Mouse (Mus musculus): ENCODE results near the gene Cachd1. TPM values are rescaled to one million over a fixed set of nuclear protein-coding genes. Genes with fewer than 3 reads are reported as not detected.

Gene Cachd1
- total and polyA plus RNA-seq, 3 experiments, result 6.1 to 55.2 (median 28.8) TPM

DNA sequence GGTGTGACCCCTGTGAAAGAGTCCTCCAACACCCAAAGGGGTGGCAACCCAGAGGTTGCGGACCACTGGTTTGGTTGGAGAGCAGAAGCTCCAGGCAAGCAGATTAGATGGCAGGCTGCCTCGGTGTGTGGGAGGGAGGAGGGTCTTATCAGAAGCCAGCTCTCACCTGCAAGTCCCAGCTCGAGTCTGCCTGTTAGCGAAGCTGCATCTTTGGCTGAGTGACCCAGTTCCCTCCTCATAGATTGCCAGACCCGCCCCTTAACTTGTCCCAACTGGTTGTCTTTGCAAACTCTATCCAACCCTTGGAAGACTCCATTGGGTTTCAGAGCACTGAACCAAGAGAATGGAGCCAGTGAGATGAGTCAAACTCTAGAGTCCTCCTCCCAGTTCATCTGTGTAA, 173.8 kb downstream of the Cachd1 start:
- TF ChIP-seq GATA1 (IDR thresholded peaks at IDR 0.05; ENCODE audit: borderline replicate concordance, low read length) (no peak), TAL1 (conservative IDR thresholded peaks at IDR 0.05; ENCODE audit: low read depth, low read length) (no peak), GATA2 (IDR thresholded peaks at IDR 0.05; ENCODE audit: borderline replicate concordance, low read depth, low read length) (no peak), CTCF (IDR thresholded peaks at IDR 0.05; ENCODE audit: low read depth, low read length) (no peak), POLR2AphosphoS5 (IDR thresholded peaks at IDR 0.05; ENCODE audit: insufficient replicate concordance, low read depth, low read length) (no peak)
- Histone ChIP-seq H3K4me1 (ENCODE audit: insufficient read depth, low read depth, low read length) (no peaks in the 10 kb centered on the region), H3K9me3 (replicated peaks) (no peaks in the 10 kb centered on the region), H3K36me3 (replicated peaks) (no peaks in the 10 kb centered on the region), H3K27me3 (ENCODE audit: insufficient read depth, low read length) (peaks cover 2% of the 10 kb centered on the region; the same call in 1 of the 2 replicates), H3K4me3 (ENCODE audit: low read depth, low read length) (no peak overlapping the region)
- no peak for DNase-seq (ENCODE audit: low spot score)
- ATAC-seq (ENCODE audit: extremely low read depth, insufficient number of reproducible peaks, low FRiP score, poor library complexity, severe bottlenecking), result no peak

DNA sequence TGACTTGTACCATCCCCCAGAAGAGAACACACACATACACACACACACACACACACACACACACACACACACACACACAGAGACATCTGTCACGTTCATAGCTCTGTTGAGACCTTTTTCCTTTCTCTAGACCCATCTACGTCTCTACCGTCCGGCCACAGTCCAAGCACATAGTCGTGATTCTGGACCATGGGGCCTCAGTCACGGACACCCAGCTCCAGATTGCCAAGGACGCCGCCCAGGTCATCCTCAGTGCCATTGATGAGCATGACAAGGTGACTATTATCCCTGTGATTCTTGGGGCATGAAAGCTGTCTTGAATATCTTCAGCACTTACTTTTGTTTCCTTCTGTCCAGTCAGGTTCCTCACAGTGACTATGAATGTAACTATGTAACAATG, 175.4 kb downstream of the Cachd1 start:
- peaks cover 2% of the 10 kb centered on the region; the same call in 1 of the 2 replicates for H3K27me3 ChIP-seq (ENCODE audit: insufficient read depth, low read length)
- no peak for DNase-seq (ENCODE audit: low spot score)
- no peaks in the 10 kb centered on the region for H3K36me3 ChIP-seq (replicated peaks)
- H3K9me3 ChIP-seq (replicated peaks), result no peaks in the 10 kb centered on the region
- H3K4me3 ChIP-seq (ENCODE audit: low read depth, low read length), result no peak overlapping the region
- no peak for TF ChIP-seq GATA1 (IDR thresholded peaks at IDR 0.05; ENCODE audit: borderline replicate concordance, low read length)
- no peak for TF ChIP-seq CTCF (IDR thresholded peaks at IDR 0.05; ENCODE audit: low read depth, low read length)
- no peak for TF ChIP-seq POLR2AphosphoS5 (IDR thresholded peaks at IDR 0.05; ENCODE audit: insufficient replicate concordance, low read depth, low read length)
- no peak for TF ChIP-seq GATA2 (IDR thresholded peaks at IDR 0.05; ENCODE audit: borderline replicate concordance, low read depth, low read length)
- TF ChIP-seq TAL1 (conservative IDR thresholded peaks at IDR 0.05; ENCODE audit: low read depth, low read length), result no peak
- no peaks in the 10 kb centered on the region for H3K4me1 ChIP-seq (ENCODE audit: insufficient read depth, low read depth, low read length)
- ATAC-seq (ENCODE audit: extremely low read depth, insufficient number of reproducible peaks, low FRiP score, poor library complexity, severe bottlenecking), result no peak

DNA sequence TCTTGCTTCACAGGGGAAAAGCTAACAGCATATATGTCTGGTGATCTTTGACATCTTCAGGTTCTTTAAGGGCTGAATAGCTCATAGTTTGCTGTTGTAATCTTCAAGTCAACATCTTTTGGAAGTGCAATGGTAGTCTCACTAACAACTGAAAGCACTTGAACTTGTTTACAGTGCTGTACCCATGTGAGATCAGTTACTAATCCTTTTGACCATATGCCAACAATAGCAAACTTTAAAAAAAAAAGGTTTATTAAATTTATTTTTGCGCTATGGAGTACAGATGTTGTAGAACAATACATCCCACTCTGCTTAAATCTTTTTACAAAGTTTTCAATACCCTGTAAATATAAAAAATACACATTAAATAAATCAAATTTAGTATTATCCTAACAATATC, 186.9 kb downstream of the Cachd1 start:
- no peaks in the 10 kb centered on the region for H3K36me3 ChIP-seq (replicated peaks)
- no peak overlapping the region for H3K4me3 ChIP-seq (ENCODE audit: low read depth, low read length)
- DNase-seq (ENCODE audit: low spot score) (no peak), ATAC-seq (ENCODE audit: extremely low read depth, insufficient number of reproducible peaks, low FRiP score, poor library complexity, severe bottlenecking) (no peak)
- no peak for TF ChIP-seq CTCF (IDR thresholded peaks at IDR 0.05; ENCODE audit: low read depth, low read length)
- no peak for TF ChIP-seq GATA1 (IDR thresholded peaks at IDR 0.05; ENCODE audit: borderline replicate concordance, low read length)
- no peak for TF ChIP-seq POLR2AphosphoS5 (IDR thresholded peaks at IDR 0.05; ENCODE audit: insufficient replicate concordance, low read depth, low read length)
- TF ChIP-seq GATA2 (IDR thresholded peaks at IDR 0.05; ENCODE audit: borderline replicate concordance, low read depth, low read length), result no peak
- TF ChIP-seq TAL1 (conservative IDR thresholded peaks at IDR 0.05; ENCODE audit: low read depth, low read length), result no peak
- peaks cover 11% of the 10 kb centered on the region for H3K27me3 ChIP-seq (ENCODE audit: insufficient read depth, low read length)
- H3K4me1 ChIP-seq (ENCODE audit: insufficient read depth, low read depth, low read length), result no peaks in the 10 kb centered on the region
- no peaks in the 10 kb centered on the region for H3K9me3 ChIP-seq (replicated peaks)

DNA sequence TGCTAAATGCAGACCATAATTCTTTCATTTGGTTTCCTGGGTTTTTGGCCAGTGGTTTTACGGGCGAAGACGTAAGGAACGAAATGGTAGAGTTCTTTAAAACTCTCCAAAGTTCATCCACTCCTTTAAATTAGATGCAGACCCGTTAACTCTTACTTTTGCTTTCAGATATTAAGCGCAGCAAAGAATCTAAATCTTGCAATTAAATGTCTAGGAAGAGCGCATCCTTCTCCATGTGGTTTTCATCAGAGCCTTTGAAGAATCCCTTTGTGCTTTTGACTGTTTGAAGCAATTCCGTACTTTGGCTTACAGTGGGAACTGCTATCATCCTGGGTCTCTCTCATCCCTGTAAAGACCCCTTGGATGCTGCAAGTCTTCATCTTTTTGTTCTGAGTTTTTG, 187.3 kb downstream of the Cachd1 start:
- H3K4me3 ChIP-seq (ENCODE audit: low read depth, low read length), result no peak overlapping the region
- no peaks in the 10 kb centered on the region for H3K4me1 ChIP-seq (ENCODE audit: insufficient read depth, low read depth, low read length)
- peaks cover 11% of the 10 kb centered on the region for H3K27me3 ChIP-seq (ENCODE audit: insufficient read depth, low read length)
- TF ChIP-seq TAL1 (conservative IDR thresholded peaks at IDR 0.05; ENCODE audit: low read depth, low read length), result no peak
- no peak for TF ChIP-seq CTCF (IDR thresholded peaks at IDR 0.05; ENCODE audit: low read depth, low read length)
- no peak for TF ChIP-seq GATA1 (IDR thresholded peaks at IDR 0.05; ENCODE audit: borderline replicate concordance, low read length)
- no peak for TF ChIP-seq GATA2 (IDR thresholded peaks at IDR 0.05; ENCODE audit: borderline replicate concordance, low read depth, low read length)
- TF ChIP-seq POLR2AphosphoS5 (IDR thresholded peaks at IDR 0.05; ENCODE audit: insufficient replicate concordance, low read depth, low read length), result no peak
- no peaks in the 10 kb centered on the region for H3K36me3 ChIP-seq (replicated peaks)
- no peak for DNase-seq (ENCODE audit: low spot score)
- no peak for ATAC-seq (ENCODE audit: extremely low read depth, insufficient number of reproducible peaks, low FRiP score, poor library complexity, severe bottlenecking)
- H3K9me3 ChIP-seq (replicated peaks), result no peaks in the 10 kb centered on the region

DNA sequence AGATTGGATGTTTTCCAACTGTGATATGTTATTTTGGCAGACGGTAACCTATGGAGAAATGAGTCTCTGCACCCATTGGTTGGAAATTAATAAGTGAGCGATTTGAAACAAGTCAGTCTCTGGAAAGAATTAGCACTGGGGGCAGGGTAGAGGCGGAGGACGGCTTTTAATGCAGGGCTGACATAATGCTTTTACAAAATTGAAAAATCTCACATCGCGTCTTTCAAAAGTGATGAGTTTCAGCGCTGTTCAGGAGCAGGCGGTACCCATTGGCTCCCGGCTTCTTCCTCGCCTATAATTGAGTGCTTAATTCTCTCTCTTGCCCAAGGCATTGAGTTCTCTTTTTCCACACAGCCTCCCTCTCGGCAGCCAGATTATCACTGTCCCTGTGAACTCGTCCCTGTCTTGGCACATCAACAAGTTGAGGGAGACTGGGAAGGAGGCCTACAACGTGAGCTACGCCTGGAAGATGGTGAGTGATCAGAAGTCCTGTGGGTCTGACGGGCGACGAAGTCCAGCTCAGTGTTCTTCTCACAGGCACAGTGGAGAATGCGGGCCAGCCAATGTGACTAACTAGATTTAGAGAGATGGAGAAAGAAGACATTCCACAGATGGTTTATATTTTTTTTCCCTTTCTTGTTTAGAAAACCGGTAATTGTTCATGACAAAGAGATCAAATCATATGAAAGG, 191.4 kb downstream of the Cachd1 start:
- Histone ChIP-seq H3K9me3 (replicated peaks) (no peaks in the 10 kb centered on the region), H3K27me3 (ENCODE audit: insufficient read depth, low read length) (peaks cover 7% of the 10 kb centered on the region), H3K4me3 (ENCODE audit: low read depth, low read length) (no peak overlapping the region), H3K4me1 (ENCODE audit: insufficient read depth, low read depth, low read length) (no peaks in the 10 kb centered on the region), H3K36me3 (replicated peaks) (no peaks in the 10 kb centered on the region)
- DNase-seq (ENCODE audit: low spot score) (no peak), ATAC-seq (ENCODE audit: extremely low read depth, insufficient number of reproducible peaks, low FRiP score, poor library complexity, severe bottlenecking) (no peak)
- TF ChIP-seq TAL1 (conservative IDR thresholded peaks at IDR 0.05; ENCODE audit: low read depth, low read length) (no peak), POLR2AphosphoS5 (IDR thresholded peaks at IDR 0.05; ENCODE audit: insufficient replicate concordance, low read depth, low read length) (no peak), GATA1 (IDR thresholded peaks at IDR 0.05; ENCODE audit: borderline replicate concordance, low read length) (no peak), GATA2 (IDR thresholded peaks at IDR 0.05; ENCODE audit: borderline replicate concordance, low read depth, low read length) (no peak), CTCF (IDR thresholded peaks at IDR 0.05; ENCODE audit: low read depth, low read length) (no peak)

DNA sequence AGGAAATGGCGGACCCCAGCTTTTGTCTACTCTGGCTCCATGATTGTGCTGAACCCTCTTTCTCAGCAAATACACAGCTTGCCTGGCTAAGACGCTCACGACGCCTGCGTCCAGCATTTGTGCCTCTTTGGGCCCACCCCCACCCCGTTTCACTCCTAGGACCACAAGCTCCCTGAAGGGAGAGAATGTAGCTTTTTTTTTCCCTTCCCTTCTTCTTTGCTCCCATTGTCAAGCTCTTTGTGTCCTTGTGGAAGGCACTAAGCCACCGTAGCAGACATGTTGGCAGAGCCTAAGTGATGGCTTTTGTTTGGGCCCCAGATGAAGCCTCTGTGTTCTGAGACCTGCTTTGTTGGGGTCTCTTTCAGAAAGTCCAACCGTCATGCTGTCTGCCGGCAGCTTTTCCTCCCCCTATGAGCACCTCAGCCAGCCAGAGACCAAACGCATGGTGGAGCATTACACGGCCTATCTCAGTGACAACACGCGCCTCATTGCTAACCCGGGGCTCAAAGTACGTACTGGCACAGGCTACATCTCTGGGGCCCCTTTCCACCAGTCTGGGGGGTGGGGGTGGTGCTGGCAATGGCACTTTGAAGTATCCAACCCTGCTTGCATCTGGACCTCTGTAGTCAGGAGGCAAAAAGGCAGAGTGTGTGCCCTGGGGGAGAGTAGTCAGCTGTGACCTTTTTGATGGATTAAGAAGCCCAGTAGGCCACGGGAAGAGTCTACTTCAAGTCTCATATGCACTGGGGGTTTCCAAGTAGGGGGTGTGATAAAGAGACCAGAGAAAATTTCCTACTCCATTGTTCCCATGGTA, 197.4 kb downstream of the Cachd1 start:
- H3K4me1 ChIP-seq (ENCODE audit: insufficient read depth, low read depth, low read length), result no peaks in the 10 kb centered on the region
- H3K4me3 ChIP-seq (ENCODE audit: low read depth, low read length), result no peak overlapping the region
- no peaks in the 10 kb centered on the region for H3K27me3 ChIP-seq (ENCODE audit: insufficient read depth, low read length)
- no peak for DNase-seq (ENCODE audit: low spot score)
- ATAC-seq (ENCODE audit: extremely low read depth, insufficient number of reproducible peaks, low FRiP score, poor library complexity, severe bottlenecking), result no peak
- no peaks in the 10 kb centered on the region for H3K9me3 ChIP-seq (replicated peaks)
- H3K36me3 ChIP-seq (replicated peaks), result no peaks in the 10 kb centered on the region
- no peak for TF ChIP-seq CTCF (IDR thresholded peaks at IDR 0.05; ENCODE audit: low read depth, low read length)
- TF ChIP-seq GATA2 (IDR thresholded peaks at IDR 0.05; ENCODE audit: borderline replicate concordance, low read depth, low read length), result no peak
- no peak for TF ChIP-seq GATA1 (IDR thresholded peaks at IDR 0.05; ENCODE audit: borderline replicate concordance, low read length)
- TF ChIP-seq TAL1 (conservative IDR thresholded peaks at IDR 0.05; ENCODE audit: low read depth, low read length), result no peak
- no peak for TF ChIP-seq POLR2AphosphoS5 (IDR thresholded peaks at IDR 0.05; ENCODE audit: insufficient replicate concordance, low read depth, low read length)

Data from G1E (cell line).